Mouse (Mus musculus) testis, adult 2 months (tissue): ENCODE results near the gene Asgr1.

ENCODE experiments used
- CTCF ChIP-seq: fragments of 200-500 bp; IDR thresholded peaks from 2 replicates; pipeline ENCODE4 v1.5.1; 2012; ENCODE audit warnings: low read depth, mild to moderate bottlenecking, inconsistent platforms, low read length, moderate library complexity; ENCODE audit not compliant: control insufficient read depth, insufficient read depth, insufficient replicate concordance
- POLR2A ChIP-seq: fragments of 200-500 bp; IDR thresholded peaks from 2 replicates; pipeline ENCODE4 v1.6.1; 2012; ENCODE audit warnings: low read depth, mild to moderate bottlenecking, inconsistent platforms, low read length, moderate library complexity; ENCODE audit not compliant: control insufficient read depth

DNA sequence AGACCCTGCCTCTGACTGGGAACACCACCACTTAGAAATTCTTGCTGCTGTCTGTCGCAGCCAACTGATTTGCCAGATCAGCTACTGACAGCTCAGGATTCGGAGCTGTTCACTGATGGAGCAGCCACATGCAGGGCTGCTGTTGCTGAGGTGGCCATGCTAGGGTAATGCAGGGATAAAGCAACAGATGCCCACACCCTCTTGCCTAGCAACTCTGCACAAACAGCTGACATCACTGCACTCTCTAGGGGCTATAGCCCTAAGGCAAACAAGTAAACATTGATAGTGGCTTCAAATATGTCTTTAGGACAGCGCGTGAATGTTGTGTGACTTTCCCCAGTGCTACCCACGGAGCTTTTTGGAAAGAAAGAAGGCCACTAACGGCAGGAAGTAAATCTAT lies 25.3 kb downstream of the Asgr1 start:
- no peak for TF ChIP-seq CTCF
- TF ChIP-seq POLR2A: no peak
